Mouse (Mus musculus) G1E-ER4 (cell line): ENCODE measurements around the gene Sipa1l3. TPM values are rescaled to one million over a fixed set of nuclear protein-coding genes. Genes with fewer than 3 reads are reported as not detected.

Experiments used
- GATA1 ChIP-seq: IDR thresholded peaks from one replicate; pipeline ENCODE4 v1.8.0; 2012; ENCODE audit warnings: low read length, inconsistent platforms
- polyA plus RNA-seq: library from polyadenylated mRNA; stranded (reverse); fragments of >175 nt; gene quantifications from 2 replicates; pipeline ENCODE4 v1.2.3, GENCODE M21; 2012

Sipa1l3 gene
- polyA plus RNA-seq = 192 and 247 TPM in 2 replicates

DNA sequence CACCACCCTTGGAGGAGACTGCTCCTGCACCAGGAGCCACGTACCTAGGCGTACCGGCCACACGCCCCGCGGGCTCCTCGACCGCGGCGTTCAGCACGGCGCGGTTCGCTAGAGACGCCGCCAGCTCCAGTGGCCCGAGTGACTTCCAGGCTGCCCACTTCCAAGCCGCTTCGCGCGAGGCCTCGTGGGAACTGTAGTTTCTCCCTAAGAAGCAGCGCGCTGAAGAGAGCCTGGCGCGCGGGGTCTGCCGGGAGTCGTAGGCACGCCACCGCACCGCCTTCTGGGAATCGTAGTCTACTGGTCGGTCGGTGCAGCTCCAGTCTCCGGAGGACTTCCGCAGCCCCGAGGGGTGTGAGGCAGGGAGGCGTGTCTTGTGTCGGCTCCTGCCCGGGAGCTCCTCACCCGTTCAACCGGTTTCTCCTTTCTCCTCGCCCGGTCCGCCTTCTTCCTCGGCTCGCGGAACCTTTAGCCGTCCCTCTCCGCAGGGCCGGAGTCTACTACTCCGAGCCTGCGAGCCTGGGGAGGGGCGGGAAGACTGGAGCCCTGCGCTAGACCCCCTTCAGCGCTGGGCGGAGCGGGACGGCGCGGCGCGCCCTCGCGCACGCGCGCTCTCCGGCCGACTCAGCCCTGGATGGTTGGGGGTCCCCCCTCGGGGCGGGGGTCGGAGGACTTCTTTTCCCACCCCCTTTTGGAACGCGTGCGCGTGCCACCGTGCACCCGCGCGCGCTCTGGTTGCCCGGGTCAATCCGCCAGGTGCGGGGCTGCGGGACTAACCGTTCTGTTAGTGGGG is at the start of gene Sipa1l3:
Gene Sipa1l3, minus strand, starts transcription at position 221 of the 790 bp plus-strand sequence.
- TF ChIP-seq GATA1 = no peak

DNA sequence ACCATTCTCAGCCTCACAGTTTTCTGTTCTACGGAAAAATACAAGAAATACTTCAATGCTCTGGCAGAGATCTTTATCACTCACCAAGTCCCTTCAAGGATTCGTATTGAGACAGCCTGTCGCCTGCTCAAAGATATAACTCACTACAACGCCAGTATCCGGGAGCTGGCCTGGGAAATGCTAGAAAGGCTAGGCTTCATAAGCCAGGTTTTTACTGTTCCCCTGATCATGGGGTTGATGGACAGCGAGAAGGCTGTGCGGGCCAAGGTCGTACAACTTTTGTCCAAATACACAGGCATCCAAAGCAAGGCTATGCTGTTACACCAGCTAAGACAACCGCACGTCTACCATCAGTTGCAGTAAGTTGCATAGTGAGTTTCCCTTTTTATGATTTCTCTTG is 44.6 kb upstream of the Sipa1l3 start:
- TF ChIP-seq GATA1 = no peak

DNA sequence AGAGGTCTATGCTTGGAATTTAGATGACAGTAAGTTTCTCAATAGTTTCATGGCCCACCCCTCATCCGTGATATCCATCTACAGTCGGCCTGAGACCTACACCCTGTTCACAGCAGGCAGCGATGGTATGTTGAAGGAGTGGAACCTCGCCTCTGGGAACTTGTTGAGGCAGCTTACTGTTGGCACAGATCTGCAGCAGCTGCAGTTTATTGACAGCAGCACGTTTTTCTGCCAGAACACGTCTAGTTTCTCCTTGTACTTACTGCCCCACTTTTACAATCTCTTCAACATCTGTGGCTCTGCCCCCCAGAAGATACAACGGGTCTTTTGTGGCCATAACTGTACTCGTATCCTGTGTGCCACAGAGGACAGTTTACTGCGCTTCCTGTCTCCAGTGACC is 42.6 kb upstream of the Sipa1l3 start:
- TF ChIP-seq GATA1 = no peak

DNA sequence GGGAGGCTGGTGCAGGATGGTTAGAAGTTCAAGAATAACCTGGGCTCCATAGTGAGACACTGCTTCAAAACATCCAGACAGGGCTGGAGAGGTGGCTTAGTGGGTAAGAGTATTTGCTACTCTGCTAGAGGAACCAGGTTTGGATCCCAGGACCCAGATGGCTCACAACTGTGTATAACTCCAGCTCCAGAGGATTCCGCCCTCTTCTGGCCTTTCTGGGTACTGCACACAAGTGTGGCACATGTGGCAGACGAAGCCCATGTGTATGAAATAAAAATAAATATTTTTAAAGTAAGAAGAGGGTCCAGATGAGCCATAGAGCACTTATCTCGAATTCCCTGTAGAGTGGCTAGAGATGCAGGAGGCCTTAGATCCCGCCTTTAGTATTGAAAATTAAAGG is 40.8 kb upstream of the Sipa1l3 start:
- TF ChIP-seq GATA1 = no peak

DNA sequence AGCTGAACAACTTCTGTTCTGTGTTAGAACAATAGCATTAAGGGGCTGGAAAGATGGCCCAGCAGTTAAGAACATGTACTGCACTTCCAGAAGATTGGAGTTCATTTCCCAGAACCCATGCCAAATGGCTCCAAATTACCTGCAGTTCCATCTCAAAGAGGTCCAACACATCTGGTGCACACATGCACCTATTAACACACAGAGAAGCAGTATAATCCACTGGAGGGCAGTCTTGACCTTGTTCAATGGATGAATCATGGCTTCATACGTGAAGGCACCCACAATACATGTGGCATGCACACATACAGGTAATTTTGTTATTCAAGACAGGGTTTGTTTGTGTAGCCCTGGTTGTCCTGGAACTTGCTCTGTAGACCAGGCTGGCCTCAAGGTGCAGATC is 40.3 kb upstream of the Sipa1l3 start:
- TF ChIP-seq GATA1 = no peak

DNA sequence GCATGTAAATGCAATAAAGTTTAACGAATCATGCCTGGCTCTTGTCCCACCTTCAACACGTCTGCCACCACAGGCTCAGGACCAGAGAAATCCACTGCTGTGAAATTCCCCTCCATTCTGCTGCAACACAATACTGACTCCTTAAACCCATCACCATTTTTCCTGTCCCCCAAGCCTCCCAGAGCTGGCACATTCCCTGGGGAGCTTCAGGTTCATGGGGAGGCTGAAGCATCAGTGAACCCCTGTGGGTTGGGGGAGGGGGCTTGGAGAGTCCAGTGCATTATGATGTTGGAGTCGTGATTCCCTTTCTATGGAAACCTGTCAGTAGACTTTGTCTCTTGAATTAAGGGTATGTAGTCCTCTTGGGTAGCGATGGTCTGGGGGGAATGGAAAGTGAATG is 37.8 kb upstream of the Sipa1l3 start:
- no peak for TF ChIP-seq GATA1

DNA sequence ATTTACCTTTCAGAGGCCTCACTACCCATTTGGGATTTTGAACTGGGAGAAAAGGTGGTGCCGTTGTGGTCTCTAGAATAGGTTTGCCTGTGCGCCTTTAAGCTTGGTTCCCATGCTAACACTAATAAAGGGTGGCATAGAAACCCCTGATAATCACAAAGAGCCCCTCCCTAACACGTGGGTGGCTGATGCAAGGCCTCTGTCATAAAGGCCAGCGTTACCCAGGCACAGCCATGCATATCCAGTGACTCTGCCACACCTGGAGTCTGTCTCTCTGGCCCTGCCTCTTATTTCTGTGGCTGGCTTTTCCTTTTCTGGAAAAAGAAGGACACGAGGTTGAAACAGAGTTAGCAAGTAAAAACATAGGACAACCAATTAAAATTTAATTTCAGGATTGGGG is 37.1 kb upstream of the Sipa1l3 start:
- no peak for TF ChIP-seq GATA1

DNA sequence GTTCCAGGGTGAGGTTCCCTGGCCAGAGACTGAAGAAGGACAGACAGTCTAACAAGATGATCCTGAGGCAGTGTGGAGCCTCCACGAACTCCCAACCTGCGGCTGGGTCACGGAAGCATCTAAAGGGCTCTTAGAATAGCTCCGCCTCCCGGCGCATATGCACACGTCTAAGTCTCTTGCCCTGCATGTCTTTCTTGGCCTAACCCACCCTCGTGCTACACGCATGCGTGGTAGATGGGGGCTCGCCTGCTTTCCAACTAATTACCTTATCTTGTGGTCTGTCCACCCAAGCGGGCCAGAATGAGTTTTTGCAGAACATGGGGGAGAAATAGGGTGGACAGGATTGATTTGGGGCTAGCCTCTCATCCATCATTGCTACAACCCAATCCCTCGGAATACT is 36.6 kb upstream of the Sipa1l3 start:
- TF ChIP-seq GATA1 = no peak

DNA sequence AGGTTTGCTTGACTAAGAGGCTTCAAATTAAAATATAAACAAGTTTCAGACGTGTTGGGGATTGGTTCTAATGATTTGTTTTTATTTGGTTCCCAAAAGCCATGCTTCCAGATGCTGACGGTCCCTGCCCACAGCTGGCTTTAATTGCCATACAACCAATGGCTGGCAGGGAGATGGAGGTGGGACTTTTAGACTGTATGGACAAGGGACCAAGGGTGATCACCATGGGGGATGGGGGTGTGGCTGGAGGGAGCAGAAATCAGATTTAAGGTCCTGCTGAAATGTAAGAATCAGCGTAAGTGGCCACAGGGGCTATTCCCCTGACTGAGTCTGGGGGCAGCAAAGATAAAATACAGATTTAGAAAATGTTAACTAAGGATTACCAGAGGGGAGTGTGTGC is 32.2 kb upstream of the Sipa1l3 start:
- TF ChIP-seq GATA1 = no peak

DNA sequence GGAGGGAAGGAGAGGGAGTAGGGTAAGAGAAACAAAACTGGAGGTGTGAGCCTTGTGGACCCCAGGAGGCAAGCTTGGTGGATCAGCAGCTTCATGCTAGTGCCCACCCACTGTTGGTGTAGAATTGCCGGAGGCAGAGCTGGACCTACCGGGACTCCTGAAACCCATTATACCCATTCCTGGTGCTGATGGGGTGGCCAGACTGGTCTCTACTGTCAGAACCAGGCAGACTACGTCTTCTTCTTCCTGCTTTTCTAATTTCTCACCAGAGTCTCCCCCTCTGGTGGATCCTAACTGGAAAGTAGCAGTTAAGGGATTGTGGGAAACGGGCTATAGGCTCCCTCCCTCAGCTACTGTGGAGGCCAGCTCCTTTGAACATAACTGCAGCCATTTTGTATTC is 23.2 kb upstream of the Sipa1l3 start:
- no peak for TF ChIP-seq GATA1

DNA sequence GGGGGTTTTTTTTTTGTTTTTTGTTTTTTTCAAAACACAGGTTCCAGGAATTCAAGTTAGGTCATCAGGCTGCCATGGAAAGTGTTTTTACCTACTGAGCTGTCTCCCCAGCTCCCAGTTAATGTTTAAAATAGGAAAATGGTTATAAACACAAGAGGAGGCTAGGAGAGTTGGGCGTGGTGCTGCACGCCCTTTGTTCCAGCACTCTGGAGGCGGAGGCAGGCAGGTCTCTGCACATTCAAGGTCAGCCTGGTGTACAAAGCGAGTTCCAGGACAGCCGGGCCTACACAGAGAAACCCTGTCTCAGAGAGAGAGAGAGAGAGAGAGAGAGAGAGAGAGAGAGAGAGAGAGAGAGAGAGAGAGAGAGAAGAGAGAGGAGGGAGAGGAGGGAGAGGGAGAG is 22.7 kb upstream of the Sipa1l3 start:
- TF ChIP-seq GATA1 = no peak

DNA sequence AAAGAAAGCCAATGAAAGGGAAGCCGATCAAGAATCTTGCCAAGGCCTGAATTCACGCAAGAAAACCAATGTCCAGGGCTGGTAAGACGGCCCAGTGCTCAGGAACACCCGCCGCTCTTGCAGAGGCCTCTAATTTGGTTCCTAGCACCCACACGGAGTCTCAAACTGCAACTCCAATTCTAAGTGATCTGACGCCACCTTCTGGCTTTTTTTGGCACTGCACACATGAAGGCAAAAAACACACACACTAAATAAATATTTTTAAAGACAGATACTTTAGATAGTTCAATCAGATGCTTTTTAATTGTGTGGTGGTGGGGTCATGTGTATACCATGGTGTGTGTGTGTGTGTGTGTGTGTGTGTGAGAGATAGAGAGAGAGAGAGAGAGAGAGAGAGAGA is 22.2 kb upstream of the Sipa1l3 start:
- no peak for TF ChIP-seq GATA1

DNA sequence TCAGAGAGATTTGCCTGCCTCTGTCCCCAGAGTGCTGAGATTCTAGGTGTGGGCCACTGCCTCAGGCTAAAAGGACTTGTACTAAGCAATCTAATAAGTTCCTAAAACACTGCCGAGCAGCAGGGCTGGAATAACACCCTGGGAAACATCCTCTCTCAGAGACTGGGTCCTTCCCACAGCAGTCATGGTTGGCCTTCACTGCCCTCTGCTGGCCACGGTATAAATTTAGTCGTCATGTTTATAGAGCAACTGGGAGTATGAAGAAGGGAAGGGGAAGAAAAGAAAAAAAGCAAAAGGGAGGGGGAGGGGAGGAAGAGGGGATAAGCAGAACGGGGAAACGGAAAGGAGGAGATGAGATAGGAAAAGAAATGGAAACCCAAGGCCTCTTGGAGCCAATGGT is 5.3 kb upstream of the Sipa1l3 start:
- TF ChIP-seq GATA1 = no peak

DNA sequence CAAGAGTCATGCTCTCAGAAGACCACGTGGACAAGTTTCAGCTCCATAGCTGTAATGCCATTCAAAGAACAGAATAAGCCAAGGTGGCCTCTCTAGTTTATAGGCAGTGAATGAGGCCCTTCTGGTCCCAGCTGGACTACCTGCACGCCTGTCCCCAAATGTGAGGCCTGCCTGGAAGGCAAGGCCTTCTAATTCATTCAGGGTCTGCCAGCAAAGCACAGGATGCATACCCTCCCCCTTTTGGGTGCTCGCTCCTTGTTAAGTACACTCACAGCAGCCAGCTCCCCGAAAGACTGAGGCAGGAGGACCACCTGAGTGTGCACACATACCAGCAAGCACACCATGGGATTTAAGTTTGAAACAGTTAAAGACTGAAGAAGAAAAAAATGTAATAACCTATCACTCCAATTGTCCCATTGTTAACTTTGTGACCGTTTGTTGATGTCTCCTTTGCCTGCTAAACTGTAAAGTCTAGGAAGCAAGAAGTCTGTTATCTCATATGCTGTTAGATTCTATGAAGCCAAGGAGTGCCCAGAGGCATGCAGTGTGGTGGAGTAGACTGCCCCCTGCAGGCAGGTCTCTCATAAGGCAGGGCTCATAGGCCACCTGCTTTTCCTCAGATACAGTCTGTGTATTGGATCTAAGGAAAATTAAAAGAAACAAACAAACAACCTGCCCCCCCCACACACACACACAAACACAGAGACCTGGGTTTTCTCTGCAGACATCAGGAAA is 3.6 kb upstream of the Sipa1l3 start:
- no peak for TF ChIP-seq GATA1

DNA sequence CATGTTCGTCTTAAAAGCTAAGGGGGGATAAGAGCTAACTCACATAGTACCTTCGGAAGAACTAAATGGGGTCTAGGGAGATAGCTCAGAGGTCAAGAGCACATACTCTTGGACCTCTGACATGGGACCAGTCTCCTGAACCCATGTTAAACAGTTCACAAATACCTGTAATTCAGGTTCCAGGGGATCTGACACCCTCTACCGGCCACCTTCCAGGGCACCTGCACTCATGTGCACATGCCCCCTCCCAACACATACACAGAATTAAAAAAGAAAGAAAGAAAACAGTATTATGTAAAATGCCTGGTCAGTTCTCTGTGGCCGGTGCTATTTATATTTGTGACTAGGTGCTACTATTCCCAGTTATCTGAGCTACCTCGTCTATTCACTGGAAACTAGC is 2.9 kb upstream of the Sipa1l3 start:
- no peak for TF ChIP-seq GATA1

DNA sequence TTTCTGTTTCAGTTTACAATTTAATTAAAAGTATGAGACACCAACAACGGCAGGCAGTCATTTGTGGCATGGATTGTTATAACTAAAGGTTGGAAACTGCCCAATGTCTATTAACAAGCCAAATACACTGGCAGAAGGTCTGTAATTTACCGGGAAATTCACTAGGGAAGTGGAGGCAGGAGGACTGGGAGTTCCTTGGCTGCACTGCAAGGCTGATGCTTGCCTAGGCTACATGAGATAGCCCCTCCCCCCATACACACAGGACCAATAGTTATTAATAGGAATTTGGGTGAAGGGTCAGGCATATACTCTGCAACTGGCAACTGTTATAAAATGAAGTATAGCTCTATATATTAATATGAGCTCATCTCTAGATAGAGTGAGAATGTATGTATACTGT is 2.4 kb upstream of the Sipa1l3 start:
- no peak for TF ChIP-seq GATA1

DNA sequence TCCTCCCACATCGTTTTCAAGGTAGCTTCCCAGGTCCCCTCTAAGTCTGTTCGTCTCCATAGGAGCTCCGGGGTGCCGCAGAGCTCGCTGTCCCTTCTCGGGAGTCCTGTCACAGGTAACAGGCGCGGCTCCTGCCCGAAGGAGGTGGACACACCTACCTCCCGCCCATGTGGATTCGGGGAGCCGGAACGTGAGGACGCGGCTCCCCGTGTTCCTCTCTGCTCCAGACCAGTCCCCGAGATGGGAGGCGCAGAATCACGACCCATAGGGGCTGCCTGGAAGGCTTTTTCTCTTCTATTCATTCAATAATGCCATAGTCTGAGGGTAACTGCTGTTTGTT is 740 bp upstream of the Sipa1l3 start:
- no peak for TF ChIP-seq GATA1

DNA sequence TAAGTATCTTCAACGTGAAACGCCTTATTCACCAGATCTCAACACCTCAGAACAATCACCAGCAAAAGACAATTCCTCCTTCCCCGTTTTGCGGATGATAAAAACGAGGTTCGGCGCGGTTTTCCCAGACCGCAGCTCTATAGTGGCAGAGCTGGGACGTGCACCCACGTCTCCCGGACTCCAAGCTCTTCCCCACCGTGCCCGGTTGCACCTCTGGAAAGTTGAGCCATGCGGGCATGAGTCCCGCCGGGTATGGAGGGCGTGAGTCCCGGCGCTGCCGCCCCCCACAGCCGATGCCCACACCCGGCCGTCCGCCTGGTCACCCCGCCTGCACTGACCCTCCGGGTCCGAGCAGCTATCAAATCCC is 404 bp downstream of the Sipa1l3 start:
- TF ChIP-seq GATA1 = no peak

DNA sequence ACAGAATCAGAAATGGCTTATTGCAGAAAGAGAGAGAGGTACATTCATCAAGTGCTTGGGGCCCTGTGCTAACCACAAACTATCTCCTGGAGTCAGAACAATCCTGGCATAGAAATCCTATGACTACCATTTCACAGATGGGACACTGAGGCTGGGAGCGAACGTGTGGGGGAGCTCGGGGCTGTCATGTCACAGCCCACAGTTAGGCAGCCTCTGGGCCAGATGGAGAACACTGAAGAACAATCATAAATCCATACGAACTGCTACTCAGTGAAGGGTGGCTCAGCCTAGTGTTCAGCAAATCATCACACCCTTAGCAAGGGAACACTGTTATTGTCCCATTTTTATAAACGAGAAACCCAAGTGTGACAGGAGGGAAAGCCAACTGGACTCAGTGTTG is 1.3 kb downstream of the Sipa1l3 start:
- no peak for TF ChIP-seq GATA1
